Mouse (Mus musculus) erythroblast, embryonic 14.5 days (primary cell): ENCODE data around the gene Dagla.

Source experiments
- GATA1 ChIP-seq: IDR thresholded peaks from 2 replicates; pipeline ENCODE4 v1.6.1; 2012; ENCODE audit warnings: low read length, inconsistent platforms, mixed read lengths
- TAL1 ChIP-seq: IDR thresholded peaks from 3 replicates; pipeline ENCODE4 v1.6.1; 2012; ENCODE audit warnings: low read length, inconsistent platforms, mixed read lengths

DNA sequence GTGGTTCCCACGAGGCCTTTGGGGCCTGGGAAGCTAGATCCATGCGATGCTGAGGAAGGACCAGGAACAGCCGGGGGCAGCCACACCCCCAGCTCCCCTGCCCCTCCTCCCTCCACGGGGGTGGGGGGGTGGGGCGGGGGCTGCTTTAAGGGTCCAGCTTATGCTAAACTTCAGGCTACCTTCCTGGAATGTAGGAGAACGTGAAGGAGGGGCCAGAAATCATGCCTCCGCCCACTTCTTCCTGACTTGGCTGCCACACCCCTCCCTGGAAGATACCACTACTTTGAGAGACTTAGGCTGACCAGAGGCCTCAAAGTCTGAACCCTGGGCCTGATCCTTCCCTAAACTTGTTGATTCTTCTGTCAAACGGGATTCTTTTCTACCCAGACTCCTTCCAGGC is 82.0 kb downstream of the Dagla start:
- no peak for TF ChIP-seq GATA1
- no peak for TF ChIP-seq TAL1
